Mouse (Mus musculus) limb, embryonic 10.5 days (tissue): ENCODE measurements around the gene Cblb. TPM values are rescaled to one million over a fixed set of nuclear protein-coding genes. Genes with fewer than 3 reads are reported as not detected.

Experiments used
- DNase-seq: peaks from one replicate; pipeline ENCODE4 v3.0.0-alpha.2; 2017; ENCODE audit warnings: low spot score
- H3K27ac ChIP-seq: fragments of 300-500 bp; sonication (generic); 2 replicates; pipeline ENCODE4 v1.5.1; 2016; ENCODE audit warnings: mild to moderate bottlenecking
- H3K27me3 ChIP-seq: fragments of 300-500 bp; sonication (generic); 2 replicates; pipeline ENCODE4 v1.6.1; 2016; ENCODE audit warnings: low read depth, mild to moderate bottlenecking; ENCODE audit not compliant: poor library complexity, severe bottlenecking
- H3K36me3 ChIP-seq: fragments of 300-500 bp; sonication (generic); 2 replicates; pipeline ENCODE4 v1.6.1; 2016; ENCODE audit warnings: mild to moderate bottlenecking, moderate library complexity
- H3K4me1 ChIP-seq: fragments of 300-500 bp; sonication (generic); 2 replicates; pipeline ENCODE4 v1.6.1; 2016
- H3K4me3 ChIP-seq: fragments of 300-500 bp; sonication (generic); 2 replicates; pipeline ENCODE4 v1.5.1; 2016; ENCODE audit warnings: mild to moderate bottlenecking, moderate library complexity
- H3K9me3 ChIP-seq: fragments of 300-500 bp; sonication (generic); replicated peaks from 2 replicates; pipeline ENCODE4 v1.6.1; 2016; ENCODE audit warnings: mild to moderate bottlenecking
- WGBS: fragments of 180-500 bp; shearing (Covaris S2); methylation state at CpG from one replicate; pipeline ENCODE4 v1.1.7; 2016; 5-methylcytosine and 5-hydroxymethylcytosine counted together
- polyA plus RNA-seq: library from polyadenylated mRNA; unstranded; fragments of >200 nt; fragmentation: Nextera tagmentation; extraction: Ambion mirVana; gene quantifications from 2 replicates; pipeline ENCODE4 v1.2.1, GENCODE M21; 2016

Cblb gene
- polyA plus RNA-seq, 1 experiment from 2014 or later, result 34.6 TPM

DNA sequence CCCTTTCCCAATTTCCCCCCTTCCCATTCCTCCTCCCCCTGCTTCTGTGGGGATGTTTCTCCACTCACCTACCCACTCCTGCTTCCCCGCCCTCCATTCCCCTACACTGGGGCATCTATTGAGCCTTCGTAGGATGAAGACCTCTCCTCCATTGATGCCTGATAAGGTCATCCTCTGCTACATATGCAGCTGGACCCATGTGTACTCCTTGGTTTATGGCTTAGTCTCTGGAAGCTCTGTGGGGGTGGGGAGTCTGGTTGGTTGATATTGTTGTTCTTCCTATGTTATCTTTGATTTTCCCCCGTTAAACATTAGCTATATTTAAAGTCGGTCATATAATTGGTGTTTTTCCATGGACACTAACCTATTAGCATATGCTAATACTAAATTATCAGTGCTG is 3.7 kb upstream of the Cblb start:
- Histone ChIP-seq H3K36me3 (no peaks in the 10 kb centered on the region), H3K27me3 (no peaks in the 10 kb centered on the region), H3K4me1 (peaks cover 12% of the 10 kb centered on the region), H3K27ac (no peak overlapping the region), H3K9me3 (no peaks in the 10 kb centered on the region), H3K4me3 (no peak overlapping the region)
- DNase-seq, result no peak
- 96% methylated on average over 4 of the region's 4 CpGs for WGBS

DNA sequence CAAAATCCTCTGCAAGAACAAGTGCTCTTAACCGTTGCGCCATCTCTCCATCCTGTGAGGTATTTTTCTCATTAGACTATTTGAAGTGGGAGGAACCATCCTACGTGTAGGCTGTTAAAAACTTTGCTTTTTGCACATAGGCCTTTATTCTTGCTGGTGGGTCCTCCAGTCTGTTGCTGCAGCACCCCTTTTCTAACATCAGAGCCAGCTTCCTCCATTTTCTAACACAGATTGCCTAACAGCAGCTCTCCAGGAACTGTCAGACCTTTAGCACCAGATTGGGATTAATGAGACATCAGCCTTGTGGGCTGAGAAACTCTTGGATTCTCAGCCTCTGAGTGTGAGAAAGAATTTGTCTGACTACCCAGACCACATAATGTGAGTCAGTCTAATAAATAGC is 2.0 kb upstream of the Cblb start:
- no peak for DNase-seq
- Histone ChIP-seq H3K36me3 (peaks cover 3% of the 10 kb centered on the region), H3K27ac (no peak overlapping the region), H3K4me1 (peaks cover 20% of the 10 kb centered on the region), H3K4me3 (no peak overlapping the region), H3K9me3 (no peaks in the 10 kb centered on the region), H3K27me3 (no peaks in the 10 kb centered on the region)
- 90% methylated on average over 3 of the region's 3 CpGs for WGBS

DNA sequence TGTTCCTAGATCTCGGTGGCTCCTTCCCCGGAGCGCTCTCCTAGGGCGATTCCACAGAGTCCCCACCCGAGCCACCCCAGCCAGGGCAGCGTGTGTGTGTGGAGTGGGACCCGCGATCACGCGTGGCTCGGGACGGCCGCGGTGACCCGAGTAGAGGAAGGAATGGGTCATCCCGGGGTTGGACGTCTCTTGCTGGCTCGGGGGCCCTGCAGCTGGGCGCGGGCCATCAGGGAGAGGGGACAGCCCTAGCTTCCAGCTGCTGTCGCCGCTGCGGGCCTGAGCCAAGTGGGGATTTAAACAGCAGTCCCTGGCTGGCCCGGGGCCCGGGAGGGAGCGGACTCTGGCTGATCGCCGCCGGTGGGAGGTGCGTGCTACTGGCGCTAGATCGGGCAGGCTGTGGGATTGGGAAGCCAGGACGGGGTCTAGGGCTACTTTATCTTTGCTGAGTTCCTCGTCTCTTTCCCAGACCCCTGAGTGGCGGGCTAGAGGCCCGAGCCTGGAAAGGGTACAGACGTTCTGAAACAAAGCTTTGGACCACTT is 757 bp downstream of the Cblb start:
- no peaks in the 10 kb centered on the region for H3K27me3 ChIP-seq
- DNase-seq, result peak; percentile 88
- peak overlapping the region; percentile 97 for H3K4me3 ChIP-seq
- under 1% methylated on average over 37 of the region's 37 CpGs for WGBS
- peak overlapping the region; percentile 99 for H3K27ac ChIP-seq
- H3K36me3 ChIP-seq, result peaks cover 30% of the 10 kb centered on the region
- H3K4me1 ChIP-seq, result peaks cover 42% of the 10 kb centered on the region
- H3K9me3 ChIP-seq, result no peaks in the 10 kb centered on the region

- H3K27ac ChIP-seq, result peak overlapping the region; percentile 99
- no peak for DNase-seq
- peaks cover 39% of the 10 kb centered on the region for H3K36me3 ChIP-seq
- H3K27me3 ChIP-seq, result no peaks in the 10 kb centered on the region
- H3K9me3 ChIP-seq, result no peaks in the 10 kb centered on the region
- peaks cover 42% of the 10 kb centered on the region for H3K4me1 ChIP-seq
- peak overlapping the region; percentile 97 for H3K4me3 ChIP-seq
- 22% methylated on average over 29 of the region's 29 CpGs for WGBS
These were observed 1.6 kb downstream of the Cblb start for GRCm38 (mm10) chr16:52032376-52033330.

- Histone ChIP-seq H3K9me3 (no peaks in the 10 kb centered on the region), H3K4me1 (peaks cover 42% of the 10 kb centered on the region), H3K36me3 (peaks cover 49% of the 10 kb centered on the region), H3K4me3 (peak overlapping the region; percentile 97), H3K27me3 (no peaks in the 10 kb centered on the region), H3K27ac (peak overlapping the region; percentile 99; the same call in 1 of the 2 replicates)
- DNase-seq, result no peak
- WGBS, result 94% methylated on average over 4 of the region's 4 CpGs
These were observed 2.6 kb downstream of the Cblb start for GRCm38 (mm10) chr16:52033381-52034315.

DNA sequence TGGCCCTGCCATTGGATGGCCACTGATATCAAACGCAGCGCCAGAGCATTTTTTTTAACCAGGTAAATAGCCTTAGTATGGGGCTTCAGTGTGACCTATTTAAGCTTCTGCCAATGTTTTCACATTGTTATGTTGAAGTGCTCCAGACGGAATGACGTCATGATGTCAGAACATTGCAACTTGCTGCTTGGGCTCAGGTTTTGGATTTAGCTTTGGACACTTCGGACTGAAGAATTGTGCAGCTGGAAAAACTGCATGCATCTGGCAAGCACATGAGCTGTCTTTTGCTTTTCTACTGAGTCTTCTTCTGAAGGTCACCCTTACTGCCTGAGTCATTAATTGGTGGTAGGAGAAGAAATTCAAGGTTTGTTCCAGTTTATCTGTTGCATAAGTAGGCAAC is 3.3 kb downstream of the Cblb start:
- 95% methylated on average over 5 of the region's 5 CpGs for WGBS
- Histone ChIP-seq H3K9me3 (no peaks in the 10 kb centered on the region), H3K4me1 (peaks cover 42% of the 10 kb centered on the region), H3K4me3 (no peak overlapping the region), H3K27ac (no peak overlapping the region), H3K36me3 (peaks cover 56% of the 10 kb centered on the region), H3K27me3 (no peaks in the 10 kb centered on the region)
- DNase-seq, result no peak

DNA sequence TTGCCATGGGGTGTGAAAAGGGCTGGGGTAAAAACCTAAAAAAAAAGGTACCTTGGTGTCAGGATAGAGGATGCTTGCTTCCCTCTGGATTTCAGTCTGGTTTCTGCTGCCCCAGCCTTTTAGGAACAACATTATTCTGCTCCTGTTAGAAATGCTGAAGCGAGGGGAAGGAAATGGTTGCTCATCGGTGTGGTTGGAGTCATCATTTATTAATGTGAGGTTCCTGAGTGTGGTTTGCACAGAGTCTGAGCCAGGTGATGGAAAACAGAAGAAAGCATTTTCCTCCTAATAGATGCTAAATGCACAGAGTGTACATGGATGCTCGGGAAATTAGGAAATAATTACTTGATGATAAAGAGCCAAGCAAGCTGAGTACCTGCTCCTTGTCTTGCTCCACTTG is 5.3 kb downstream of the Cblb start:
- peaks cover 72% of the 10 kb centered on the region for H3K36me3 ChIP-seq
- no peak overlapping the region for H3K27ac ChIP-seq
- WGBS, result 85% methylated on average over 3 of the region's 3 CpGs
- no peak overlapping the region for H3K4me3 ChIP-seq
- H3K4me1 ChIP-seq, result peaks cover 31% of the 10 kb centered on the region
- DNase-seq, result no peak
- H3K9me3 ChIP-seq, result no peaks in the 10 kb centered on the region
- H3K27me3 ChIP-seq, result no peaks in the 10 kb centered on the region

GRCm38 (mm10) chr16:52038283-52038682 is 7.3 kb downstream of the Cblb start:
- H3K4me1 ChIP-seq, result peaks cover 33% of the 10 kb centered on the region
- peaks cover 80% of the 10 kb centered on the region for H3K36me3 ChIP-seq
- no peaks in the 10 kb centered on the region for H3K27me3 ChIP-seq
- no peak overlapping the region for H3K4me3 ChIP-seq
- 94% methylated on average over 4 of the region's 4 CpGs for WGBS
- no peak for DNase-seq
- H3K9me3 ChIP-seq, result no peaks in the 10 kb centered on the region
- no peak overlapping the region for H3K27ac ChIP-seq

GRCm38 (mm10) chr16:52038821-52039220 is 7.8 kb downstream of the Cblb start:
- H3K27me3 ChIP-seq, result no peaks in the 10 kb centered on the region
- H3K27ac ChIP-seq, result no peak overlapping the region
- H3K4me3 ChIP-seq, result no peak overlapping the region
- peaks cover 31% of the 10 kb centered on the region for H3K4me1 ChIP-seq
- WGBS, result 92% methylated on average over 2 of the region's 2 CpGs
- peaks cover 79% of the 10 kb centered on the region for H3K36me3 ChIP-seq
- no peak for DNase-seq
- no peaks in the 10 kb centered on the region for H3K9me3 ChIP-seq

DNA sequence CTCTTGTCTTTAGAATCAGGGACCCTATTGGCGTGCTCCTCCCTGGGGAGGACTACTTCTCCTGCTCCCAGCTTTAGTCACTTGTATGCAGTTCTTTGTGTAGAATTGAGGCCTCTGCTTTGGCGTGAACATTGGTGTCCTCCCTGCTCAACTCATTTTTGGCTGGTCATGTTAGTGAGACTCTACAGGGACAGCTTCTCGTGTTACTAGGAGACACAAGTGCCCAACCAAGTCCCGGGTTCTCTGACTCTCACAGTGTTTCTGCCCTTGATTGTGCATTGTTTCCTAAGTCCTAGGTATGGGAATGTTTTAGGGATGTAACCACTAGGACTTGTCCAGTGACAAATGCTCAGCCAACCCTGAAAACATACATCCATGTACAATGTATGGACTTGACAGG is 9.9 kb downstream of the Cblb start:
- Histone ChIP-seq H3K4me3 (no peak overlapping the region), H3K4me1 (peaks cover 14% of the 10 kb centered on the region), H3K27me3 (no peaks in the 10 kb centered on the region), H3K9me3 (no peaks in the 10 kb centered on the region), H3K27ac (no peak overlapping the region), H3K36me3 (peaks cover 63% of the 10 kb centered on the region)
- DNase-seq, result no peak
- 93% methylated on average over 4 of the region's 4 CpGs for WGBS

DNA sequence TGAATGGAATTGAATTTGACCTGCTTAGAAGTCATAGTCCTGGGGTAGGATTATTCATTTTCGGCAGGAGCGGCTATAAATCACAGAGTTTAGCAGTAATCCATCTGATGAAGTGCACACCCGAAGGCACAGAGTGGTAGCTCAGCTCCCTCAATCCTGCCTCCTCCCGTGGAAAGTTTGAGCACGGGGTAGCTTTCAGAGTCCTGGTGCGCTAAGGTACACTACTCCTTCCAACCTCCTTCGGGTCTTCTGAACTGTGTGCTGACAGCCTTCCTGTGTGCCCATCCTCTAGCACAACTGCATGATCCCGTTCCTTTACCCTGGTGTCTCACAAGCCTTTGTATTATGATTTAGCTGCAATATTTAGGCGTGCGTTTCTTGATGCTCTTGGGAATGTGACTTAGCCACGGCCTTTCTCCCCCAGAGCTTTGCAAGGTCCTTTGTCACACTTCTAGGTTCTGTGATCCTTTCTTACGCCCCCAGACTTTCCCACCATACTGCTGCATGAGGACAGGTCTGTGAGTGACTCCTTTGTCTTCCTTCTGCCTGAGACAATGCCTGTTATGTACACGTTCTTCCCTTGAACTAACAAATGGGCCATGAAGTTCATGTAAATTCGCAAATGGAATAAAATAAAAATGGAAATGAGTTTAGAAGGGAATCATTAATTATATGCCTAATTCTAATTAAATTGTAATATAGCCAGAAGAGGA is 11.8 kb downstream of the Cblb start:
- WGBS, result 82% methylated on average over 14 of the region's 14 CpGs
- peaks cover 56% of the 10 kb centered on the region for H3K36me3 ChIP-seq

GRCm38 (mm10) chr16:52043380-52044117 is 12.5 kb downstream of the Cblb start:
- 89% methylated on average over 11 of the region's 11 CpGs for WGBS
- H3K27me3 ChIP-seq, result no peaks in the 10 kb centered on the region
- H3K4me1 ChIP-seq, result peaks cover 8% of the 10 kb centered on the region
- DNase-seq, result no peak
- peaks cover 56% of the 10 kb centered on the region for H3K36me3 ChIP-seq
- no peak overlapping the region for H3K4me3 ChIP-seq
- H3K27ac ChIP-seq, result no peak overlapping the region
- H3K9me3 ChIP-seq, result no peaks in the 10 kb centered on the region

More for the DNA sequence above, 11.8 kb downstream of the Cblb start:
- Histone ChIP-seq H3K27ac (no peak overlapping the region), H3K27me3 (no peaks in the 10 kb centered on the region), H3K4me3 (no peak overlapping the region), H3K4me1 (peaks cover 8% of the 10 kb centered on the region), H3K9me3 (no peaks in the 10 kb centered on the region)
- DNase-seq, result no peak
